Mouse (Mus musculus) neural tube, embryonic 15.5 days (tissue): ENCODE data around the gene Flrt1. TPM values are rescaled to one million over a fixed set of nuclear protein-coding genes. Genes with fewer than 3 reads are reported as not detected.

Experiments
- ATAC-seq: fragments of 200-750 bp; cut with Nextera tagmentation; 2 replicates; pipeline ENCODE4 v1.8.0; 2017; ENCODE audit warnings: mild to moderate bottlenecking, moderate TSS enrichment, moderate library complexity; ENCODE audit not compliant: low FRiP score
- H3K27ac ChIP-seq: fragments of 300-500 bp; sonication (generic); replicated peaks from 2 replicates; pipeline ENCODE4 v1.5.1; 2015; ENCODE audit warnings: mild to moderate bottlenecking, inconsistent platforms
- H3K27me3 ChIP-seq: fragments of 300-500 bp; sonication (generic); replicated peaks from 2 replicates; pipeline ENCODE4 v1.6.1; 2015; ENCODE audit warnings: inconsistent platforms
- H3K36me3 ChIP-seq: fragments of 300-500 bp; sonication (generic); 2 replicates; pipeline ENCODE4 v1.6.1; 2015; ENCODE audit warnings: inconsistent platforms
- H3K4me1 ChIP-seq: fragments of 300-500 bp; sonication (generic); 2 replicates; pipeline ENCODE4 v1.6.1; 2015; ENCODE audit warnings: inconsistent platforms
- H3K4me2 ChIP-seq: fragments of 300-500 bp; sonication (generic); 2 replicates; pipeline ENCODE4 v1.6.1; 2015; ENCODE audit warnings: inconsistent platforms, mild to moderate bottlenecking, moderate library complexity
- H3K4me3 ChIP-seq: fragments of 300-500 bp; sonication (generic); replicated peaks from 2 replicates; pipeline ENCODE4 v1.5.1; 2015; ENCODE audit warnings: mild to moderate bottlenecking, inconsistent platforms
- H3K9ac ChIP-seq: fragments of 300-500 bp; sonication (generic); replicated peaks from 2 replicates; pipeline ENCODE4 v1.6.1; 2015; ENCODE audit warnings: mild to moderate bottlenecking, inconsistent platforms
- H3K9me3 ChIP-seq: fragments of 300-500 bp; sonication (generic); replicated peaks from 2 replicates; pipeline ENCODE4 v1.6.1; 2016; ENCODE audit warnings: inconsistent platforms
- WGBS: fragments of 180-500 bp; shearing (Covaris S2); methylation state at CpG from one replicate; pipeline ENCODE4 v1.1.7; 2015; ENCODE audit warnings: mixed read lengths; 5-methylcytosine and 5-hydroxymethylcytosine counted together
- polyA plus RNA-seq: library from polyadenylated mRNA; unstranded; fragments of >200 nt; fragmentation: Nextera tagmentation; extraction: Ambion mirVana; gene quantifications from 2 replicates; pipeline ENCODE4 v1.2.1, GENCODE M21; 2015

The Flrt1 gene
- polyA plus RNA-seq, 1 experiment from 2014 or later = 10.9 TPM

DNA sequence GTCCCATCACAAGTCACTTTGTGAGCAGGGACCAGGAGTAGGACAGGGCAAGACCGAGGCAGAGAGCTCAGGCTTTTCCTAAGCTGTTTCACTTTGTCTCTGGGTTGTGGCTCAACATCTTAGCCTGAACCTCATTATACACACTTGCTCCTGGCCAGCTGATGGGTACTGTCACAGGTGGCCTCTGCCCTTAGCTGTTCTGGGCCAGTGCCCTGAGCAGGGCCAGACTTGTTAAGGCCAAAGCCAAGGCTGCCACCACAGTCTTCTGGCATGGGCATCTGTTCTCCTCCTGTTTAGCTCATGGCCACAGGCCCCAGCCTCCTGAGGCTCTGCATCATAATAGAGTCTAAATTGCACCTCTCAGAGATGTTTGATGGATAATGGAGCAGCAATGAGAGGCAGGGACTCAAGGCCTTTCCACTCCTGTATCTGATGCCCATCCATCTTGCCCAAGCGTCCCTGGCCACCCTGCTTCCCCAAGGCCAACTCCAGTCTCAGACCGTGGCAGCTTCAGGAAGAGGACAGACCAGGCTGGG lies 5.8 kb downstream of the Flrt1 start:
- Histone ChIP-seq H3K9me3 (no peaks in the 10 kb centered on the region), H3K9ac (no peak overlapping the region), H3K27ac (no peak overlapping the region), H3K27me3 (peaks cover 27% of the 10 kb centered on the region), H3K4me2 (no peak overlapping the region), H3K36me3 (no peaks in the 10 kb centered on the region), H3K4me1 (peaks cover 35% of the 10 kb centered on the region), H3K4me3 (no peak overlapping the region)
- 47% methylated on average over 3 of the region's 3 CpGs for WGBS
- ATAC-seq = no peak

DNA sequence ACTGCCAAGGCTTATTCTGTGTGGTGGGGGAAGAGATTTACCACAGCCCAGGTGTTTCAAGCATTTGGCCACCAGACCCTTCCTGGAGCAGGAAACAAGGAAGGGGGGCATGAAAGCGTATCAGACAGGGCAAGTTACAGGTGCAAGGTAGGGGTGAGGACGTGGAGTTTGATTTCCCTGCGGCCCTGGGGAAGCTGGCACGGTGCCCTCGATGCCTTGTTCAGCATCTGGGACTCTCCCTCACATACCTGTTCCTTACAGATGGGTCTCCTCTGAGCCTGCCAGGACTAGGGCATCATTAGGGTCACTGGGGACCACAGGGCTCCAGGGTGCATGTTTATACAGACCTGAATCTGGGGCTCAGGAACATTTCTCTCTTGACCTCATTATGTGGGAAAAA lies 12.8 kb downstream of the Flrt1 start:
- H3K9ac ChIP-seq = no peak overlapping the region; the same call in 1 of the 2 replicates
- no peak for ATAC-seq
- H3K27ac ChIP-seq = no peak overlapping the region
- no peaks in the 10 kb centered on the region for H3K36me3 ChIP-seq
- no peak overlapping the region for H3K4me3 ChIP-seq
- H3K4me1 ChIP-seq = peaks cover 59% of the 10 kb centered on the region
- WGBS = 57% methylated on average over 5 of the region's 5 CpGs
- H3K27me3 ChIP-seq = peaks cover 19% of the 10 kb centered on the region
- H3K9me3 ChIP-seq = no peaks in the 10 kb centered on the region
- H3K4me2 ChIP-seq = no peak overlapping the region

- WGBS = 57% methylated on average over 10 of the region's 10 CpGs
These were observed 14.0 kb downstream of the Flrt1 start for GRCm38 (mm10) chr19:7091448-7092050.

DNA sequence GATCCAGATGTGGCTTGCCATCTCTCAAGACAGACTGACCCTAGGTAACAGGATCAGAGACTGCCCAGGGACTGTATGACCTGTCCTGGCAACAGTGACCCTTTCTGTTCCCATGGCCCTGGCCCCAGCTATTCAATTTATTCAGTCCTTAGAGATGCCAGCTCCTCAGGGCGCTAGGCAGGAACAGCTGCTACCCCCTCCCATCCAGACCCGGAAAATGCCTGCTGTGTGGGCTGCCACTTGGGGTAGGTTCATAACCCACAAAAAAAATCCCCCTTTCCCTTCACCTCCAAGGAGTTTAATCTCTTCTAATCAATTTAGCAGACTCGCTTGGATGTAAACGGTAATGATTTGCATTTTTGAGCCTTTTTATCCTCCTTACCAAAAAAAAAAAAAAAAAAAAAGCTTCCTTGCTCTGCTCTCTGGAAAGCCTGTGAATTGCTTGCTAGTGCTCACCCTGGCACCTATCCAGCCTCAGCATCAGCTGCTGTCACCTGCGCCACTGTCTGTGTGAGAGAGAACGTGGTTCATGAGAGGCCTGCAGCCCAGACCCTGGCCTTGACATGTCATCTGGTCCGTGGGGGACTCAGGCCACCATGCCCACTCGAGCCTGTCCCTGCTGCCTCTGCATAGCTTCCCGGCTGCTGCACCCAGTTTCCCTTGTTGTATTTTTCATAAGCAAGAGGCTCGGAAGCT lies 15.0 kb downstream of the Flrt1 start:
- Histone ChIP-seq H3K4me3 (no peak overlapping the region), H3K36me3 (no peaks in the 10 kb centered on the region), H3K4me1 (peaks cover 63% of the 10 kb centered on the region), H3K4me2 (no peak overlapping the region), H3K27ac (peak overlapping the region; percentile 43), H3K9me3 (no peaks in the 10 kb centered on the region), H3K27me3 (peaks cover 14% of the 10 kb centered on the region), H3K9ac (no peak overlapping the region)
- ATAC-seq = peak; percentile 19; the same call in 1 of the 2 replicates
- WGBS = 19% methylated on average over 10 of the region's 10 CpGs

More at GRCm38 (mm10) chr19:7091448-7092050, 14.0 kb downstream of the Flrt1 start:
- Histone ChIP-seq H3K27ac (peak overlapping the region; percentile 43), H3K9me3 (no peaks in the 10 kb centered on the region), H3K36me3 (no peaks in the 10 kb centered on the region), H3K9ac (no peak overlapping the region), H3K27me3 (peaks cover 14% of the 10 kb centered on the region), H3K4me3 (no peak overlapping the region), H3K4me1 (peaks cover 62% of the 10 kb centered on the region), H3K4me2 (no peak overlapping the region)
- no peak for ATAC-seq

DNA sequence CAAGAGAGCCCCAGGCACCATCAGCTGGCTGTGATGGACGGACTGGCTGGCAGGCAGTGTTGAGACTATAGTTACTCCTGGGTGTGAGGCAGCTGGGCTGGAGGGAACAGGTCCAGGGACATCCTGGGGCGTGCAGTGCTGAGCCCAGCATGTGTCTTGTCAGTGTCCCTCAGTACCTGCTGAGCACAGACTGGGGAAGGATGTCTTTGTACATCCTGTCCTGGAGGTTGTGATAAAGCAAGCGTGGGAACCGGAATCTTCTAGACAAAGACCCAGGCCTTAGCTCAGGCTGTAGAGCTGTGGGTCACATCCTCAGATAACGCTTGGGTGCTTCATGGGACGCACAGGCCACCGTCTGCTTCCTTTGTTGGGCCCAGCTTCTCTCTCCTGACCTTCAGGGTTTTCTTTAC lies 15.7 kb downstream of the Flrt1 start:
- Histone ChIP-seq H3K4me3 (no peak overlapping the region), H3K4me2 (no peak overlapping the region), H3K27ac (no peak overlapping the region), H3K27me3 (peaks cover 11% of the 10 kb centered on the region), H3K4me1 (peaks cover 69% of the 10 kb centered on the region), H3K36me3 (no peaks in the 10 kb centered on the region), H3K9me3 (no peaks in the 10 kb centered on the region), H3K9ac (no peak overlapping the region)
- WGBS = 41% methylated on average over 7 of the region's 7 CpGs
- no peak for ATAC-seq

DNA sequence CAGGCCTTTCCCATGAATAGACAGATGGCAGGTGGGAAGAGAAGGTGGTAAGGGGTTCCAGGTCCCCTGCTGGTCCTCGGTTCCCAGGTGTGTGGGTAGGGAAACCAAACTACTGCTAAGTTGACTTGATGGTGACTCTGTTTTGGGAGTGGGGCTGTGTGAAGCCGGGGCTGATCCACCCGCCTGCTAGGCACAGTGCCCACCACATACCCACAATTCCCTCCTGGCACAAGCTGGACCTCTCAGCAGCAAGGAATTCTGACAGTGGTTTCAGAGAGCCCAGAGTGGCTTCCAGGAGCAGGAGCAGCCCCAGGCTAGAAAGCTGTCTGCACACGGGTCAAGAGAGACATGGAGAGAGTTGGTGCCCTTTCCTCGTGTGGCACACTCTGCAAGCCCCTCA lies 16.5 kb downstream of the Flrt1 start:
- ATAC-seq = no peak
- H3K27ac ChIP-seq = no peak overlapping the region
- H3K4me2 ChIP-seq = no peak overlapping the region
- H3K36me3 ChIP-seq = no peaks in the 10 kb centered on the region
- WGBS = 53% methylated on average over 5 of the region's 5 CpGs
- no peaks in the 10 kb centered on the region for H3K9me3 ChIP-seq
- H3K9ac ChIP-seq = no peak overlapping the region
- H3K4me1 ChIP-seq = peaks cover 75% of the 10 kb centered on the region
- peaks cover 11% of the 10 kb centered on the region for H3K27me3 ChIP-seq
- no peak overlapping the region for H3K4me3 ChIP-seq

DNA sequence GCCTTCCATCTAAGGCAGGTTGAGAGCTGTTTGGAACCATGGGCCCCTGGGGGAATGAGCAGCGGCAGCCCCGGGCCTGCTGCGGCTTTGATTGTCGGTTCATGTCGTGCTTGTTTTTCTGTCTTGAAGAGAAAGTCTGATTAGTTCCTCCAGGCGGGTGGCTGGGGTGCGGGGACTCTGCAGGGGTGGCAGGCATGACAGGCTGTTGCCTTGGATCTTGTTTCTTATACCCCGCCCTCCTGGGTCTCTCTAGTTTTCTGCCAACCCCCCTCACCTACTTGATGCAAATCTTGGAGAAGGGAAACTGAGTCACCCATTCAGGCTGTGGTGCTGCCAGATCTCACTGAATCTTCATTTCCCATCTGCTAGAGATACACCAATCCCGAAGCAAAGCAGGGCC lies 17.0 kb downstream of the Flrt1 start:
- Histone ChIP-seq H3K9ac (no peak overlapping the region), H3K4me2 (no peak overlapping the region), H3K9me3 (no peaks in the 10 kb centered on the region), H3K27me3 (peaks cover 11% of the 10 kb centered on the region), H3K4me3 (no peak overlapping the region), H3K36me3 (no peaks in the 10 kb centered on the region), H3K27ac (no peak overlapping the region), H3K4me1 (peaks cover 78% of the 10 kb centered on the region)
- no peak for ATAC-seq
- 22% methylated on average over 9 of the region's 9 CpGs for WGBS

- no peak for ATAC-seq
- H3K27me3 ChIP-seq = peaks cover 11% of the 10 kb centered on the region
- H3K27ac ChIP-seq = no peak overlapping the region
- no peaks in the 10 kb centered on the region for H3K36me3 ChIP-seq
- H3K4me2 ChIP-seq = no peak overlapping the region
- H3K4me1 ChIP-seq = peaks cover 55% of the 10 kb centered on the region
- H3K9ac ChIP-seq = no peak overlapping the region
- no peak overlapping the region for H3K4me3 ChIP-seq
- no peaks in the 10 kb centered on the region for H3K9me3 ChIP-seq
- 42% methylated on average over 15 of the region's 15 CpGs for WGBS
These were observed 20.8 kb downstream of the Flrt1 start for GRCm38 (mm10) chr19:7084734-7085133.

- peaks cover 53% of the 10 kb centered on the region for H3K4me1 ChIP-seq
- no peak overlapping the region for H3K9ac ChIP-seq
These were observed 22.3 kb downstream of the Flrt1 start for GRCm38 (mm10) chr19:7083035-7083794.

GRCm38 (mm10) chr19:7081516-7082266 lies 23.8 kb downstream of the Flrt1 start:
- H3K4me1 ChIP-seq = peaks cover 53% of the 10 kb centered on the region
- no peak overlapping the region for H3K27ac ChIP-seq
- no peaks in the 10 kb centered on the region for H3K9me3 ChIP-seq
- 54% methylated on average over 7 of the region's 7 CpGs for WGBS
- ATAC-seq = no peak
- no peak overlapping the region for H3K9ac ChIP-seq
- peaks cover 10% of the 10 kb centered on the region for H3K27me3 ChIP-seq
- H3K36me3 ChIP-seq = no peaks in the 10 kb centered on the region
- H3K4me3 ChIP-seq = no peak overlapping the region
- H3K4me2 ChIP-seq = no peak overlapping the region

More at GRCm38 (mm10) chr19:7083035-7083794, 22.3 kb downstream of the Flrt1 start:
- Histone ChIP-seq H3K27me3 (peaks cover 13% of the 10 kb centered on the region), H3K4me2 (no peak overlapping the region), H3K4me3 (no peak overlapping the region), H3K27ac (0 out of 2 replicates have a peak overlapping the region, but pooled peaks have one; percentile 15), H3K36me3 (no peaks in the 10 kb centered on the region), H3K9me3 (no peaks in the 10 kb centered on the region)
- ATAC-seq = no peak
- WGBS = 23% methylated on average over 14 of the region's 14 CpGs

DNA sequence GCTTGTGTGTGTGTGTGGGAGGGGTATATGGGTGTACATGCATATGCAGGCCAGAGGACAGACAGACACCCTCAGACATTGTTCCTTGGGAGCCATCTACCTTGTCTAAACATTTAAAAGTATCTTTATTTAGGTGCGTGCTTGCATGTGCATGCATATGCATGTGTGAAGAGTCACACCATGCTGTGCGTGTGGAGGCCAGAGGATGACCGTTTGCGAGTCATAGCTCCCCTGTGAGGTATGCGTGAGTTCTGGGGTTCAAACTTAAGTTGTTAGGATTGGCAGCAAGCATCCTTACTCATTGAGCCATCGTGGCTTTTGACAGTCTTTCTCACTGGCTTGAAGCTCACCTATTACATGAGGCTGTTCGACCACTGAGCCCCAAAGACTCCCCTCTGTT lies 27.3 kb downstream of the Flrt1 start:
- H3K36me3 ChIP-seq = no peaks in the 10 kb centered on the region
- peaks cover 22% of the 10 kb centered on the region for H3K27me3 ChIP-seq
- no peak overlapping the region for H3K27ac ChIP-seq
- no peaks in the 10 kb centered on the region for H3K9me3 ChIP-seq
- 86% methylated on average over 7 of the region's 7 CpGs for WGBS
- ATAC-seq = no peak
- H3K4me3 ChIP-seq = no peak overlapping the region
- peaks cover 43% of the 10 kb centered on the region for H3K4me1 ChIP-seq
- no peak overlapping the region for H3K9ac ChIP-seq
- no peak overlapping the region for H3K4me2 ChIP-seq
